Mouse (Mus musculus): ENCODE data around the gene Ebpl.
A peak's percentile ranks its signal among the peaks of the same experiment; 100 is the strongest.

DNA sequence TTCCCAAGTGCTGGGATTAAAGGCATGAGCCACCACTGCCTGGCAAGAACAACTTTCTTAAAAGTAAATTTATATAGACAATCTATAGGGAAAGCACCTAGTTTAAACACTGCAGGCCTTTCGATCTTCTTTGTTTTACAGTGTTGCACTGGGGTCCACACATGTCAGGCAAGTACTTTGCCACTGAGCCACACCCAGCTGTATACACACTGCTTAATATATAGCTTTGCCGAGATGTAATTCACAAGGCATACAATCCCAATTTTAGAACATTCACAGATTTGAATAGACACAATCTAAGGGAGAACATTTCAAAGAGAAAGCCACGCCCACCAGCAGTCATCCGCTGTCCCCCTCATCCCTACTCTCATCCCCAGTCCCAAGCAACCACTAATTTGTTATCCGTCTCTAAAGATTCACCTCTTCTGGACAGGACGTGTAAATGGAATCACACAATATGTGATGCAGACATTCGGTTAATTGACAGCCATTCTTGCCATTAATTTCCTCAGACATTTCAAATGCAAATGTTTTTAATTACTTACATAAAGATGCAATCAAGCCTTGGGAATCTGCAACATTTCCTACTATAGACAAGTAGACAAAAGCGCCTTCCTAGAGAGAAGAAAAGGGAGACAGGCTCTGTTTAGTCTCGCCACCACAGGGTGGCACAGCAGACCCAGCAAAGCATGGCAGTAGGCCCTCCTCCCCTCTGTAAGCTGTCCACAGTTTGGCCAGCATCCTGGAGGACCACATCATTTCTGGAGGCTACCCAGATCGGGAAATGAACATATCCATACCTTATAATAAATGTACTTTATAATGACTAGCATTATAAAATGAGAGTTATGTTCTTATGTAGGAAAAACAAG, 13.2 kb downstream of the Ebpl start:
- TF ChIP-seq CTCF (IDR thresholded peaks at IDR 0.05; ENCODE audit: low read depth, low read length) (peak; percentile 32), POLR2A (IDR thresholded peaks at IDR 0.05; ENCODE audit: insufficient read depth, low read length) (no peak)

All from ES-Bruce4 (cell line).